Mouse (Mus musculus) MEL (cell line): ENCODE results near the gene Ppp3r1. TPM values are rescaled to one million over a fixed set of nuclear protein-coding genes. Genes with fewer than 3 reads are reported as not detected.

ENCODE experiments used
- DNase-seq: peaks from one replicate; pipeline ENCODE4 v3.0.0; 2011; ENCODE audit warnings: low read depth, low spot score
- H3K27ac ChIP-seq: 2 replicates; pipeline ENCODE4 v1.5.1; 2012; ENCODE audit warnings: low read depth, mild to moderate bottlenecking, control low read depth, low read length, moderate library complexity; ENCODE audit not compliant: control insufficient read depth
- H3K27me3 ChIP-seq, 2 experiments: fragments of 150-350 bp in 1 of 2; sonication (generic) in 1 of 2; 2 replicates each; pipeline ENCODE4 v1.6.1; 2012; ENCODE audit warnings: low read length in 2 of 2, mild to moderate bottlenecking in 2 of 2, improper control_type of control experiment in 1 of 2, moderate library complexity in 1 of 2; ENCODE audit not compliant: insufficient read depth in 2 of 2, control insufficient read depth in 1 of 2
- H3K36me3 ChIP-seq, 2 experiments: 2 replicates each; pipeline ENCODE4 v1.6.1; 2012 to 2014; ENCODE audit warnings: low read length in 2 of 2, improper control_type of control experiment in 1 of 2, inconsistent platforms in 1 of 2, mild to moderate bottlenecking in 1 of 2; ENCODE audit not compliant: insufficient read depth in 2 of 2, control insufficient read depth in 1 of 2
- H3K4me1 ChIP-seq, 2 experiments: fragments of 150-350 bp in 1 of 2; sonication (generic) in 1 of 2; 2 replicates each; pipeline ENCODE4 v1.6.1; 2012; ENCODE audit warnings: low read length in 2 of 2, improper control_type of control experiment in 1 of 2, mild to moderate bottlenecking in 1 of 2; ENCODE audit not compliant: insufficient read depth in 2 of 2, control insufficient read depth in 1 of 2
- H3K4me3 ChIP-seq, 2 experiments: fragments of 150-350 bp in 1 of 2; sonication (generic) in 1 of 2; 2 replicates each; pipeline ENCODE4 v1.5.1; 2012; ENCODE audit warnings: low read depth in 2 of 2, low read length in 2 of 2, mild to moderate bottlenecking in 2 of 2, moderate library complexity in 2 of 2, control low read depth in 1 of 2, improper control_type of control experiment in 1 of 2; ENCODE audit not compliant: control insufficient read depth in 1 of 2, insufficient read depth in 1 of 2
- H3K79me2 ChIP-seq: 2 replicates; pipeline ENCODE4 v1.6.1; 2012; ENCODE audit warnings: mild to moderate bottlenecking, low read length, moderate library complexity; ENCODE audit not compliant: control insufficient read depth, poor library complexity, insufficient read depth
- H3K9ac ChIP-seq: 2 replicates; pipeline ENCODE4 v1.6.1; 2012; ENCODE audit warnings: low read depth, mild to moderate bottlenecking, control low read depth, low read length, moderate library complexity; ENCODE audit not compliant: control insufficient read depth, poor library complexity, severe bottlenecking
- H3K9me3 ChIP-seq: fragments of 150-350 bp; sonication (generic); replicated peaks from 2 replicates; pipeline ENCODE4 v1.6.1; 2012; ENCODE audit warnings: mild to moderate bottlenecking, low read length, improper control_type of control experiment, moderate library complexity; ENCODE audit not compliant: insufficient read depth
- CHD2 ChIP-seq: IDR thresholded peaks from 2 replicates; pipeline ENCODE4 v1.6.1; 2011; ENCODE audit warnings: low read length, improper control_type of control experiment
- E2F4 ChIP-seq: IDR thresholded peaks from 2 replicates; pipeline ENCODE4 v1.6.1; 2011; ENCODE audit warnings: low read depth, low read length, improper control_type of control experiment, borderline replicate concordance
- EP300 ChIP-seq, 2 experiments: IDR thresholded peaks; 2 replicates each; pipeline ENCODE4 v1.6.1; 2011; ENCODE audit warnings: improper control_type of control experiment in 2 of 2, low read length in 2 of 2, low read depth in 1 of 2, mild to moderate bottlenecking in 1 of 2
- ETS1 ChIP-seq: IDR thresholded peaks from 2 replicates; pipeline ENCODE4 v1.6.1; 2012; ENCODE audit warnings: low read depth, mild to moderate bottlenecking, inconsistent platforms, low read length, improper control_type of control experiment, moderate library complexity
- GABPA ChIP-seq: IDR thresholded peaks from 2 replicates; pipeline ENCODE4 v1.6.1; 2012; ENCODE audit warnings: low read depth, mild to moderate bottlenecking, inconsistent platforms, low read length, improper control_type of control experiment, moderate library complexity
- JUND ChIP-seq: IDR thresholded peaks from 2 replicates; pipeline ENCODE4 v1.6.1; 2011; ENCODE audit warnings: low read depth, mild to moderate bottlenecking, improper control_type of control experiment, low read length
- MAZ ChIP-seq: IDR thresholded peaks from 2 replicates; pipeline ENCODE4 v1.6.1; 2012; ENCODE audit warnings: low read depth, mild to moderate bottlenecking, inconsistent platforms, low read length, improper control_type of control experiment
- MEF2A ChIP-seq: IDR thresholded peaks from 2 replicates; pipeline ENCODE4 v1.6.1; 2014; ENCODE audit warnings: low read depth, mild to moderate bottlenecking, inconsistent platforms, low read length, improper control_type of control experiment; ENCODE audit not compliant: poor library complexity, insufficient replicate concordance, severe bottlenecking; ENCODE audit errors: extremely low read depth
- POLR2A ChIP-seq, 2 experiments: IDR thresholded peaks; 2 replicates each; pipeline ENCODE4 v1.6.1; 2011 to 2012; ENCODE audit warnings: low read length in 2 of 2, mild to moderate bottlenecking in 2 of 2, control low read depth in 1 of 2, improper control_type of control experiment in 1 of 2, low read depth in 1 of 2, moderate library complexity in 1 of 2; ENCODE audit not compliant: control insufficient read depth in 1 of 2, insufficient read depth in 1 of 2, poor library complexity in 1 of 2
- POLR2AphosphoS5 ChIP-seq: IDR thresholded peaks from 2 replicates; pipeline ENCODE4 v1.6.1; 2012; ENCODE audit warnings: low read depth, borderline replicate concordance, mild to moderate bottlenecking, inconsistent platforms, low read length, moderate library complexity, mixed read lengths
- RAD21 ChIP-seq: IDR thresholded peaks from 2 replicates; pipeline ENCODE4 v1.6.1; 2011; ENCODE audit warnings: mild to moderate bottlenecking, low read depth, low read length, improper control_type of control experiment
- SMC3 ChIP-seq: IDR thresholded peaks from 2 replicates; pipeline ENCODE4 v1.6.1; 2011; ENCODE audit warnings: low read depth, low read length, improper control_type of control experiment
- TBP ChIP-seq: IDR thresholded peaks from 2 replicates; pipeline ENCODE4 v1.8.0; 2011; ENCODE audit warnings: low read depth, low read length, improper control_type of control experiment
- USF1 ChIP-seq: IDR thresholded peaks from 2 replicates; pipeline ENCODE4 v1.6.1; 2014; ENCODE audit warnings: low read depth, mild to moderate bottlenecking, inconsistent platforms, low read length, improper control_type of control experiment, moderate library complexity
- ZNF384 ChIP-seq: IDR thresholded peaks from 2 replicates; pipeline ENCODE4 v1.6.1; 2012; ENCODE audit warnings: low read depth, mild to moderate bottlenecking, inconsistent platforms, low read length, improper control_type of control experiment
- polyA plus RNA-seq, 2 experiments: library from polyadenylated mRNA; stranded (reverse) in 1 of 2; unstranded in 1 of 2; fragments of >175 nt in 1 of 2; fragments of >200 nt in 1 of 2; gene quantifications; 2 replicates each; pipeline versions ENCODE4 v1.2.1 to v1.2.4; 2012; ENCODE audit warnings: low replicate concordance in 2 of 2, low read depth in 1 of 2; ENCODE audit not compliant: insufficient read length in 2 of 2, insufficient read depth in 1 of 2, missing spikeins in 1 of 2
- total RNA-seq: library from RNA; depleted of rRNA; stranded (reverse); fragments of 300-350 nt; gene quantifications from 2 replicates; pipeline ENCODE4 v1.2.3, GENCODE M21; 2012

The Ppp3r1 gene
- total and polyA plus RNA-seq, 3 experiments: 48.8 to 67.9 (median 63.8) TPM

DNA sequence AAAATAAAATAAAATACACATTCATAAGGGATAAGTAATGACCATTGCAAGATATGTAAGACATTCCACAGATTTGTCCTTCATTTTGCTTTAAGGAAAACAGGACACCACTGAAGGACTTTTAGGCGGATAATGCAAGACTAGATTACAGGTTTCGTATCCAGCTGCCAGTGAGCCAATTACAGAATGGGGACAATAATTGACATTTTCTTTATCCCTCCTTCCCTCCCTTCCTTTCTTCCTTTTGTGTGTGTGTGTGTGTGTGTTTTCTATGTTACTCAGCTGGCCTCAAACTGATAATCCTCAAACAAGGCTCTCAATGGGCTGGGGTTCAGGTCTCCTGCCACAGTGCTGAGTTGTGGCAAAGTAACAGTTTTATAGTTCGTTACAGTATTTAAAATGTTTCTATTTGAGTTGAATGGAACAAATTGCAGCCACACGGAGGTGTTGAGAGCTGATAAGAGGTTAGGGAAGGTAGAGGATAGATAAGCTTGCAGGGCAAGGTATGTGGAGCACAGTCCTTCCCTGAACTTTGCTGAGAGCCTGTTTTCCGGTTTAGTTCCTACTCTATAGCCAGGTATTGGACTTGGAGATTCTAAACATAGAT is 53.9 kb downstream of the Ppp3r1 start (continued):
- TF ChIP-seq EP300 (IDR thresholded peaks at IDR 0.05; ENCODE audit: low read depth in 1 of 2, low read length in 2 of 2) (peak; percentile 93 to 94), ETS1 (peak; percentile 84), POLR2A (IDR thresholded peaks at IDR 0.05; ENCODE audit: control insufficient read depth in 1 of 2, insufficient read depth in 1 of 2, low read depth in 1 of 2, low read length in 2 of 2, poor library complexity in 1 of 2) (peak in 1 of 2 experiments; percentile 19; a peak in 1 of 4 replicates), E2F4 (0 out of 2 replicates have a peak, but pooled peaks have one; percentile 32), RAD21 (no peak), TBP (peak; percentile 62), USF1 (no peak), JUND (peak; percentile 67; the same call in 1 of the 2 replicates), GABPA (0 out of 2 replicates have a peak, but pooled peaks have one; percentile 26), MAZ (no peak), ZNF384 (peak; percentile 32; the same call in 1 of the 2 replicates)

DNA sequence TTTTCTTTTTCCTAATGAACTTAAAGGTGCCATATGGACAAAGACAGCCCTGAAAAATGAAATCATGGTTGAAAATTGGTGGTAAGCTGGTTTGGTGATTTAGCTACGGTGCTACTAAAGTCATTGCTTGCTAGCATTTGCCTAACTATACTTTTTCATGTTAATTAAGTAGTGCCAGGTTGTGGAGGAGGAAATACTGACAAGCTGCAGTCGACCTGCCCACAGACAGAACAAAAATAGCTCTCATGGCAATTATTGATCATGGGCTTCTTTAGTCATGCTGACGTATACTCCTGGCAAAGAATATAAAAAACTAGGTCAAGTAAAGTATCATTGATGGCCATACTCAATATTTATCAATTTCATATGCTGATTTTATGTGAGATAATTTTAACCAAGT is 56.4 kb downstream of the Ppp3r1 start:
- Histone ChIP-seq H3K79me2 (peaks cover 18% of the 10 kb centered on the region), H3K4me1 (peaks cover 11% of the 10 kb centered on the region in 2 experiments), H3K4me3 (no peak overlapping the region), H3K27ac (no peak overlapping the region), H3K36me3 (peaks cover 5 to 13% of the 10 kb centered on the region in 2 experiments), H3K9me3 (no peaks in the 10 kb centered on the region), H3K27me3 (no peaks in the 10 kb centered on the region), H3K9ac (no peak overlapping the region)
- DNase-seq: no peak
- TF ChIP-seq CHD2 (no peak), POLR2AphosphoS5 (no peak), ZNF384 (no peak)

DNA sequence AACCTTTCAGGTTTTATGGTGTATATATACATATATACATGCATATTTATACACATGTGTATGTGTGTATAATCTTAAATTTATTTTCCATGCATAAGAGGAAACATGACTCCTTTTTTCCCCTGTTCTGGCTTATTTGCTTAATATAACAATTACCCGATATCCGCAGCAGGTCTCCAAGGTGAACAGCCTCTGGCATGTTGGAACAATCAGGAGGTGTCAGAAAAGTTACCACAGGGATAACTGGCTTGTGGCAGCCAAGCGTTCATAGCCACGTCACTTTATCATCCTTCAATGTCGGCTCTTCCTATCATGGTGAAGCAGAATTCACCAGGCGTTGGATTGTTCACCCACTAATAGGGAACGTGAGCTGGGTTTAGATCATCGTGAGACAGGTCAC is 62.1 kb downstream of the Ppp3r1 start:
- Histone ChIP-seq H3K27ac (no peak overlapping the region), H3K4me3 (no peak overlapping the region), H3K79me2 (no peaks in the 10 kb centered on the region), H3K27me3 (no peaks in the 10 kb centered on the region), H3K36me3 (peaks cover 0 to 17% of the 10 kb centered on the region in 2 experiments; a peak in 2 of 4 replicates), H3K9ac (no peak overlapping the region), H3K4me1 (no peaks in the 10 kb centered on the region), H3K9me3 (no peaks in the 10 kb centered on the region)
- TF ChIP-seq SMC3: no peak
- no peak for TF ChIP-seq MEF2A
- DNase-seq: no peak
